Mouse (Mus musculus): ENCODE measurements at regions not wholly inside any gene's neighbourhood (a gene's known extent, or its start where the extent isn't known, plus 50 kb on each side); places are given as distances from the start of the nearest gene placed in this dataset.
A peak's percentile ranks its signal among the peaks of the same experiment; 100 is the strongest.

GRCm38 (mm10) chr13:40652916-40653315 is 85.3 kb downstream of the Tfap2a start:
- peak; percentile 6 for DNase-seq

DNA sequence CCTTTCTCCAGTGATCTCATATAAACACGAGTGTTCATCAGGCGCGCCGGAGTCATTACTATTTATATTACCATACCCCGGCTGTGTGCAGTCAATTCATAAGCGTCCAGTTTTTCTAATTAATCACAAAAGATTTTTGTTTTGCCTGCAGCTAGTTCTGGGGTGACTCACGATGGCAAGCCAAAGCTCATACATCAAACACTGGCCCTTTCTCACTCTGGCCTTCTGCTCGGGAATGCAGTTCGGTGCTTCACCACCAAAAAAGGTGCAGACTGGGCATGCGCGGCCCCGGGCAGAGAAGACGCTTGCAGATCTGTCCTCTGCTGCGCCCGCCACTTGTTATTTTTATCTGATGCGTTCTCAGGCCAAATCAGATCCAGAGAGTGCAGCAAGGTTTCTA is 87.1 kb downstream of the Tfap2a start:
- peak; percentile 86 for DNase-seq

GRCm38 (mm10) chr13:40650036-40650709 is 88.0 kb downstream of the Tfap2a start:
- DNase-seq: peak; percentile 35

DNA sequence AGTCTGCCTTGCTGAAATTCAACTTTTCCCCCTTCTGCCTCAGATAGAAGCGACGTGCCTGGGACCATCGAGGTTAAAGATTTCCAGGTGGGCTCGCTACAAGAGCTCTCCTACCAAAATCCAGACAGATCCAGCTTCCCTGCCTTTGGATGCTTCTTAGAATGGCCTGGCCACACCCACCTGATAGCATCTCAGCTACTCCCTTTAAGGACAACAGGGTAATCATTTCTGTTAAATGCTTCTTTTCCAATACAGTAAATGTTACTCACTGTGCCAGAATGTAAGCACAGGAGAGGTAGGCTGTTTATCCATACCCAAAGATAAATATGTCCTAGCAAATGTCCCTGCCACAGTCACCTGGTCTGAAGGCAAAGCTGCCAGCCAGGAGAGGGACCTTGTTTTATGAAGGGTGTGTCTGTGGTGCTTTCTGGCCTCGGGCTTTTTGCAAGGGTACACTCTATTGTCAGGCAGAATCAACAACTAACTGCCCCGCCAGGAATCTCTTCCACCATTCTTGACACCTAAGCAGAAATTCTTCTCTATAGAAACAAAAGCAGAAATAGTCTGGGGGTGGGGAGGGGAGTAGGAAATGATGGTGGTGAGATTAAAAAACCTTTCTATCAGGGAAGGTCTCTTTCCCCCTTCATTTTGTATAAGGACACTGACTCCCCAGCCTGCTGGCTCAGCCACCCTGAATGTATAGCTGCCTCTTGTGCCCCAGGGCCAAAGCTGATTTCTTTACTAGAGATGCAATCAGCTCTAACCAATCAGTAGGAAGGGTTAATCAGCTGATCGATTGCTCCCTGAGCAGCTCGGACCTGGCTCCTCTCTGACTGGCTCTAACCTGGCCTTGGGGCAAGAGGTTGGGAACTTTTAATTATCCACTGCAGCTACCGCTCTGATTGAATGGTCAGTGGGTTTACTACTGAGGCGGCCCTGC is 88.8 kb downstream of the Tfap2a start:
- DNase-seq: peak; percentile 49

- peak; percentile 70 for DNase-seq
These were observed 92.0 kb downstream of the Tfap2a start for GRCm38 (mm10) chr13:40646131-40646530.

DNA sequence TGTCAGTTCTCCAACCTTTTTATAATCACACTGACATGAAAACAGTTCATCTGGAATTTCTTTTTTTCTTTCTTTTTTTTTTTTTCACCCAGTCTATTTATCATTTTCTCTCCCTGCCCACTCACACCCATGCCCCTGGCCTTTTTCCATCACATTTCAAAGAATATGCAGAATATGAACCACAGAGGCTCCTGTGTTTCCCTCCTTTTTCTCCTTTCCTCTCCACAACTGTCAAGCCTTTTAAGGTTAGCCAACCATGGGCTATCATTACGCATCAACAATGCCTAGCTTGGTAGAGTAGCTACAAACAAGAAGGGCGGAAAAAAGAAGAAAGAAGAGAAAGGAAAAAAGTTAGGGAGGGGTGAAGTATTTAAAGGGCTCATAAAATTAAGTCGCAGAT is 92.5 kb downstream of the Tfap2a start:
- no peak for DNase-seq

- peak; percentile 60 for DNase-seq
These were observed 95.2 kb downstream of the Tfap2a start for GRCm38 (mm10) chr13:40642931-40643330.

DNA sequence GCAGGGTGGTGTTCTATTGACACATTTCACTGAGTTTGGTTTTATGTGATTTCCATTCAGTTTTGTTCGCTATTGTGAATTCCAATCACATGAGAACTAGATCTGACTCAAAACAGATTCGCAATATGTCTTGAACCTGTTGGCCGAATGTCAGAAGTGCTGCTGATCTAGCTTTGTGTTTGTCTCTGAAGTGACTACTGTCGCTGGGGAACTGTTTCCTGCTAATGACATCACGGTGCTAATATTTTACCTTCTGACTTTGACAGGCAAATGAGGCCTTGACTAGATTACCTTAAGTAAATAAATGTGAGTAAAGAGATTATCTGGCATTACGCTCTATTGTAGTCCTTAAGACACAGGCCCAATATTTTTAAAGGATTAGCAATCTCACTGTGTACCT is 100.9 kb downstream of the Tfap2a start:
- DNase-seq: no peak

GRCm38 (mm10) chr13:40617881-40618280 is 120.3 kb downstream of the Tfap2a start:
- DNase-seq: peak; percentile 60

DNA sequence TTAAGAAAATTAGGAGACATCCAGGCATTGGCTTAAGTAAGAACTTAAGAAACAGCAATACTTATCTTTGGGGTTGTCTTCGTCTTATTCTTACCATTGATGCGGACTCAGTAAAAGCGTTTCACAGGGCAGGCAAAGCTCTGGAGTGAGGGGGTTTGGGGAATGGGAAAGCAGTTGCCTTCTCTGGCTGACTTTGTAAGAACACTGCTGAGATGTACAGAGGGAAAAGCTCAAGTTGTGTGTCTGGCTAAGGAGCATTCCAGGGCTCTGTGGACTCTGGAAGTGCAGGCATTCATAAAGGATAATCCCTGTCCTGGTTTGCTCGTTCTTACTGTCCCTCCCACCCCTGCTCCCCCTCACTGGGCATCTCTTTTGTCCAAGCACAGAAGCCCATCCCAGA is 129.7 kb downstream of the Tfap2a start:
- peak; percentile 55 for DNase-seq

GRCm38 (mm10) chr13:40606405-40607271 is 131.5 kb downstream of the Tfap2a start:
- peak; percentile 60 for DNase-seq

GRCm38 (mm10) chr13:40605686-40606404 is 132.3 kb downstream of the Tfap2a start:
- DNase-seq: peak; percentile 64

- DNase-seq: no peak
These were observed 163.0 kb downstream of the Tfap2a start for GRCm38 (mm10) chr13:40574981-40575745.

DNA sequence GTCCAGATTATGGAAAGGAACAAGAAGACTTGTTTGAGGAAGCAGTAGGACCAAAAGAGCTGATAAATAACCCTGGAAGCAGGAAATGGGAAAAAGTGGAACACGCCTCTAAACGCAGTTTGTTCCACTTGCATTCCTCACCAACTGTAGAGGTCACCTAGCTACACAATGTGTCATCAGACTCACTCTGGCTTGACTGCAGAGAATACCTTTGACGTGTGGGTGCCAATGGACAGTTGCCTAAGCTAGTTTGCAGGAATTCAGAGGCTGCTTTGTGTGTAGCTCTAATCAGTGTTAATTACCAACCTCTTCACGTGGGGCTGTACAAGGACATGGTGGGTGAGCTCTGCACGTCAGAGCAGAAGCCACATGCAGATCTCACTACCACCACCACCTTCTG is 168.7 kb downstream of the Tfap2a start:
- DNase-seq: no peak

DNA sequence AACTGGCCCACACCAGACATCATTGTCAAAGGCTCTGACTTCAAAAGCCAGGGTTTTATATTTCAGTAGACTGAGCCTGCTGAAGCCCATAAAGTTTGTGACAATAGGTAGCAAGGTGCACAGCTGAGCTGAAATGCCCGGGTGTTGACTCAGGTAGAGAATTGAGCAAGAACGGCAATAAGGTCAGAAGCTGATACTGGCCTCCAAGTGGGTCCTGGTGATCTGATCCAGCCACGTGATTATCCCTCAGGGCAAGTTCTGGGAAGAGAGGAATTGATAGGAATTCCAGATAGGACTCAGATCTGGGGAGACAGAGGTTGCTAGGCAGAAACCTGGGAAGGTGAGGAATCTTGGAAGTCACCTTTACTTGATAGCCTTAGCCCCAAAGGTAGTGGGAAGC is 170.4 kb downstream of the Tfap2a start:
- DNase-seq: peak; percentile 77

DNA sequence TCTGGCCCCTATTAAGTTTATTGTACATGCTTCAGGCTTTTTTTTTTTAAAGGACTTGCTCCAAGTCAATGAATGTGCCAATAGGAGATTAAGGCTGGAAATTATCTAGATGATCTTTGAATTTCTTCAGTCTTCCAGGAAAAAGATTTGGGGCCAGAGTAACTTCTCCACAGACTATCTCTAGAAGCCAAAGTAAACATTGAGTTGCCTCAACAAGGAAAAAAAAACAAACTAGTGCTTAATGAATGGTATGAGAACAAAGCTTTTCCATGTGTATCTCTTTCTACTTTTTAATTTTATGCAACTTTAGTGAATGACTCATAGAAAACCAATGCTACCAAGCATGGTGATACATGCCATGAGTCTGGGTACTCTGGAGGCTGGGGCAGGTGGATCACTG is 173.8 kb downstream of the Tfap2a start:
- no peak for DNase-seq

- DNase-seq: no peak
These were observed 183.8 kb downstream of the Tfap2a start for GRCm38 (mm10) chr13:40554368-40554767.

- DNase-seq: peak; percentile 35
These were observed 164.3 kb upstream of the Ofcc1 start for GRCm38 (mm10) chr13:40525501-40525900.

DNA sequence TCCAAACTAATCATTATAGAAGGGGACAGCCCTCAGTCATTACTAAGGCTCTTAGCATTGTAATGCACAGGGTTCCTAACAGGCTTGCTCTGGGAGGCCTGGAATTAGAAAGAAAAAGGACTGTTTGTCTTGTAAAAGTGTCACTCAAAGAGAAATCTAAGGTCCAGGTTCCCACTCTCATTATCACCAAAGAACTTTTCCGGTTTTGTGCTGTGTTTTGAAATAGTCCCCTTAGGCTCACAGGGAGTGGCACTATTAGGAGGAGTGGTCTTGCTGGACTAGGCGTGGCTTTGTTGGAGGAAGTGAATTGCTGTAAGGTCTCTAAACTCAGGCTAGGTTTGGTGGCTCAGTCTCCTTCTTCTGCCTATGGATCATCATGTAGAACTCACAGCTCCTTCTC is 161.9 kb upstream of the Ofcc1 start:
- peak; percentile 8 for DNase-seq

DNA sequence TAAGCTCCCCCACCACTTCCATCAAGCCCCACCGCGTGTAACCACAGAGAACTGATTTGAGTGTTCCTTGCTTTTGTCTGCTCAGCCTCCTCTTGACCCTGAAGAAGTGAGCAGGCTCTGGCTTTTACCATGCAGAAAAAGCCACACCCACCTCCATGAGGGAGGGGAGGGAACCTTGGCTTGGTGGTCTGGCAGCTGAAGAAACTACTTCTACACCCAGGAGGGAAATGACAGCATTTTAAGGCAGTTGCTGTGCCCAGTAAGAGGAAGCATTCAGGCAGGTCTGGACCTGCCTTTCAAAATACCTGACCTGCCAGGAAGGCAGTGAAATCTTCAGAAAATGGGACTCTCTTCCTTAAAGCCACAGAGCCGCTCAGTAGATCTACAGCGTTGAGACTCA is 156.9 kb upstream of the Ofcc1 start:
- DNase-seq: no peak

DNA sequence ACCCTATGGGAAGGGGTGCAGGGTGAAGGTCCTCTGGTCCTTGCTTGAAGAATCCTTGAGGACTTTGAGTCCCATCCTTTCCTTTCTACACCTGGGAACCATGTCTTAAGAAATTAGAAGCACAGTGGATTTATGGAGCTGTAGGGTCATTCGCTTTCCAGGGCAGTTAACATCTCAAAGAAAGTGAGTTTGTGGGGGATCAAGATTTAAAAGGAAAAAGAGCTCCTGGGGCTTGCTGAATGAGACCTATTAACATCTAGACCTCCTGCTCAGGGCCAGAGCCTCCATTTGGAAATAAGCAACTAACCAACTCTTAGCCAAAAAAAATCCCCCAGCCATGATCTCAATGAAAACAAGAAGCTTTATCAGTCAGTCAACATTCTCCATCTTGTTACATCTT is 148.0 kb upstream of the Ofcc1 start:
- no peak for DNase-seq

DNA sequence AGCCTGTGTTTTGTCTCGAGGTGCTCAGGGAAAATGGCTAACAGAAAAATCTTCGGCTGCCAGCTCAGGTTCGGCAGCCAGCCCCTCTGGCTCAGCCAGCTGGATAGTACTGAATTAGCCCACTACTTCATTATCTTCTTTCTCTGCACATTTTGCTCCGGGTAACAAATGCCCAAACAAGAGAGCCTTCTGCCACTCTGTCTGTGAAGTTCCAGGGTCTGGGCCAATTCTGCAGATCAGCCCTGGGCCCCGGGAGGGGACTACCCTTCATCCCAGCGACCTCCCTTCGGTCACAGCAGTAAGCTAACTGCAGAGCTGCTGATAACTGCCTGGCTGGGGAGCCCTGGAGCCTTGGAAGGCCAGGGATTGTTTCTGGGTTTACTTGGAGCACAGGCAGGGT is 119.6 kb upstream of the Ofcc1 start:
- DNase-seq: no peak
